Mouse (Mus musculus) heart, adult 18-20 months (tissue): Measurements from ENCODE around the gene Snca. TPM values are rescaled to one million over a fixed set of nuclear protein-coding genes. Genes with fewer than 3 reads are reported as not detected.

Experiments used
- DNase-seq, 2 experiments: peaks; one replicate each; pipeline ENCODE4 v3.0.0; 2021 to 2022; ENCODE audit warnings: mixed read lengths in 1 of 2
- long read RNA-seq, 2 experiments: library from polyadenylated mRNA; stranded (forward); transcript quantifications; one replicate each; pipeline ENCODE4 v2.0.0; 2021
- total RNA-seq, 2 experiments: library from RNA; stranded (reverse); gene quantifications; 2 replicates each; pipeline ENCODE4 v1.2.3; 2021

The Snca gene
- 10 to 100 TPM; 16.4 to 22.3 TPM for total RNA-seq
- long read RNA-seq, experiment 1, partial matches to known transcripts: 0 of 6 reads
- long read RNA-seq, experiment 1, other reads (novel, unspliced or antisense): 0 of 6 reads
- long read RNA-seq, experiment 2, partial matches to known transcripts: 0 of 3 reads
- long read RNA-seq, experiment 2, other reads (novel, unspliced or antisense): 0 of 3 reads

DNA sequence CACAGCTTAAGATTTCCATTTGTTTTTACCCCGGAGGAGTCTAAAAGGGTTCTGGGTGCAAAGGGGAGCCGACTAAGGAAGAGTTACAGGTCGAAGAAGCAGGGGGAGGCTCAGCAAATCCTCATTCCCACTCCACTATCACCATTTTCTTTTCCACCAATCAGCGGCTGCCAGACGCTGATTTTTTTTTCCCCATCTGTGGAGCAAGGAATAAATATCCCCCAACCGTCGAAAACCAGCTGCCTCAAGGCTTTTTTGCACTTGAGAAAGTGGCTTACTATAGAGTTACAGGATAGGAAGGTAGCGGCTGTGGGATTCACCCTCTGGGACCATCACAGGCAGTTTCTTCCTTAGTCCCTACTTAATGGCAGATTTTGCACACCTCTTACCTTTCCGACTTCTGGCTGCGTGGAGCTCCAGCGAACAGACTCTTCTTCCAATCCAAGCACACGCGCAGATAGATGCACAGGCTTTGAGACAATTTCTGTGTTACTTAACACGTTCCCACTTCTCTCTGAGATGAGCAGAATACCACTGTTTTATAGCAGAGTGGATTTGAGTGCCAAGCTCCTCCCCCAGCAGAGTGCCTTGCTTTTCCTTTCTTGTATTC, at the start of gene Snca:
TSS of gene Snca (minus strand) at position 574 of the 610 bp plus-strand sequence.
- DNase-seq: no peak

GRCm38 (mm10) chr6:60870126-60870525, 40.5 kb upstream of the Snca start:
- no peak for DNase-seq

DNA sequence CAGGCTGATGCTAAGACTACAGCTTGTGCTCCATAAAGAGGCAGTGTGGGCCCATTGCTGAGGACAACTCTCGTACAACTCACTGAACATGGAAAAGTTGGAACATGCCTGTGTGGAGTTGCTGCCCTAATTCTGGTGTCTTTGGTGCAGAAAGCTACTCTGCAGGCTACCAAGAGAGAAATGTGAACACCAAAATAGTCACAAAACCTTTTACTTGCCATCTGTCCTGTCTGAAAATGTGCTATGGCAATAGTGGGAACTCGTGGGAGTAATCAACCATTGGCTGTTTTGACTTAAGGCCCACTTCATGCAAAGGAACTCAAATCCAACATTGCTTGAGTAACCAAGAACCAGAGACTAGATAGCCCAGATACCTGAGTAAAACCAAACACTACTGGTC, 26.9 kb upstream of the Snca start:
- no peak for DNase-seq

- DNase-seq: no peak
Measured at GRCm38 (mm10) chr6:60851690-60852089, 22.0 kb upstream of the Snca start.

- peak in 1 of 2 experiments; percentile 2 for DNase-seq
Measured at GRCm38 (mm10) chr6:60828429-60829264, 1.0 kb downstream of the Snca start.

GRCm38 (mm10) chr6:60828047-60828428, 1.6 kb downstream of the Snca start:
- no peak for DNase-seq

- no peak for DNase-seq
Measured at GRCm38 (mm10) chr6:60827290-60827689, 2.4 kb downstream of the Snca start.

DNA sequence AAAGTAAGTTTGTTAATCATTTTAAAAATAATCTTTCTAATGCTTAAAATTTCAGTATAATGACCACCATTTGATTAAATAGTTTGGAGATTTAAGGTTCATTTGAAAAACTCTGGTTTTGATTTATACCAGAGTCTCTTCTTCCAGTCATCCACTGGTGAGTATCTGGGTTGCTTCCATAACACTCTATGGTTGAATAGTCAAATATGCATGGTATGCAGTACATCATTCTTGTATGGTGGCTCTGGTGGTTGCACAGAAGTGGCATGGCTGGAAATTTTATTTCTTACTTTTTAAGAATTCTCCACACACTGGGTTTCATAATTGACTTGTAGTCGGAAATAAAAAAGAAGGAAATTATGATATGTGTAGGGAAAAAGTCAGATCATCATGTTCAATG, 10.4 kb downstream of the Snca start:
- DNase-seq: no peak

DNA sequence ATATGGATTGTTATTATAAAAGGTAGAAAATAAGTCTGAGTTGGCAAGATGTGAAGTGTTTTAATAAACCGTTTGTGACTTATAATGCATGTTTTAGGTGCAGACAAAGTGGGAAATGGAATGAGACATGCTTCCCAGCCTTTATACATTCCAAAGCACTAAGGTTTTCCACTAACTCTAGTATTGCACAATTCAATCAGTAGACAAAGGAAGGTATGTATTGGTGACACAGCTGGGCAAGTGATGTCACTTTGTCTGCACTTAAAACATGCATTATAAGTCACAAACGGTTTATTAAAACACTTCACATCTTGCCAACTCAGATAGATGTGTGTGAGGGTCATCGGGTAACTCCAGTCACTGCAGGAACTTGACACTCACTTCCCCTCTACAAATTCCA, 16.1 kb downstream of the Snca start:
- DNase-seq: no peak

- no peak for DNase-seq
Measured at GRCm38 (mm10) chr6:60798266-60798665, 31.4 kb downstream of the Snca start.

- no peak for DNase-seq
Measured at GRCm38 (mm10) chr6:60793659-60794365, 35.8 kb downstream of the Snca start.

GRCm38 (mm10) chr6:60786955-60787354, 42.7 kb downstream of the Snca start:
- DNase-seq: no peak

- DNase-seq: no peak
Measured at GRCm38 (mm10) chr6:60771899-60772298, 57.8 kb downstream of the Snca start.

DNA sequence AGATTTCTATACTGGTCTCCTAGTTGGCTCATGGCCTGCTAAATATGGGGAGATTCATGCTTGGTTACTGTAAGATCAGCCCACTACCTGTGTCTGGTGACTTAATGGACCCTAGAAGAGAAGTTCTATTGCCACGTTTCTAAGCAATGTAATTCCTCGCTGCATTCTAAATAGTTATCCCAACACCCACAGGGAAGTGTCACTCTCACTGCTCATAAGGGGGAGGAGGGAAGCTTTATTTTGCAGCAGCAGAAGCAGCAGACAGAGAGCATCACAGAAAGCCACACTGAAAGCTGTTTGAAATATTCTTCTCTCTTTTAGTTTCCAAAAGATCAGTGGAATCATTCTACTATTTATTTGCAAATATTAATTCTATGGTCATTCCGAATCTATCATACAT, 64.0 kb downstream of the Snca start:
- DNase-seq: no peak

GRCm38 (mm10) chr6:60762864-60763263, 66.8 kb downstream of the Snca start:
- no peak for DNase-seq

- no peak for DNase-seq
Measured at GRCm38 (mm10) chr6:60761710-60762109, 67.9 kb downstream of the Snca start.

- no peak for DNase-seq
Measured at GRCm38 (mm10) chr6:60754975-60755374, 74.7 kb downstream of the Snca start.

- no peak for DNase-seq
Measured at GRCm38 (mm10) chr6:60745965-60746364, 83.7 kb downstream of the Snca start.

DNA sequence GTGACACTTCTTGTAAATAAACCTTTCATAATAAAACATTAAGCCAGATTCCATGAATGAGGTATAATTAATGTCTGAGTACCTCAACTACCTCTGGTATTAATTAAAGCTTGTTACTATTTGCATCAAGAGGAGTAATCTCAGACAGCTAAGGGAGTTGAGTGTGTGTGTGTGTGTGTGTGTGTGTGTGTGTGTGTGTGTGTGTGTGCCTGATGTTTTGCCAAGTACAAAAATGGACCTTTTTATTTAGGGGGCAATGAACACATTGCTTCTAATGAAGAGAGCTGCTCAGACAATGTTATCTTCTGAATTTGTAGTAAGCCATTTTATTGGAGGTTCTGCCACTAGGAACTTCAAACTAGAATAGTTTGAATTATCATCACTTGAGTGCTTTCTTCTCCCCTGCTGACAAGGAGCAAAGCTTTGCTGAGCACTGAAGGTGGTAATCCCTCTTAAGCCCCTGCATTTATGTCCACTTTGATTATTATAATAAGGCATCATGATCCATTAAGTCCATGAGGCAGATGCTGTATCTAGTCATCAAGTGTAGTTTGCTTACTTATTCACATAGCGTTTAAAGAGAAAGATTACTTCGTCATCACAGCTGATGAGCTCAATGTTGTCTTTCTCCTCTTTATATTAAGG, 88.1 kb downstream of the Snca start:
- no peak for DNase-seq

DNA sequence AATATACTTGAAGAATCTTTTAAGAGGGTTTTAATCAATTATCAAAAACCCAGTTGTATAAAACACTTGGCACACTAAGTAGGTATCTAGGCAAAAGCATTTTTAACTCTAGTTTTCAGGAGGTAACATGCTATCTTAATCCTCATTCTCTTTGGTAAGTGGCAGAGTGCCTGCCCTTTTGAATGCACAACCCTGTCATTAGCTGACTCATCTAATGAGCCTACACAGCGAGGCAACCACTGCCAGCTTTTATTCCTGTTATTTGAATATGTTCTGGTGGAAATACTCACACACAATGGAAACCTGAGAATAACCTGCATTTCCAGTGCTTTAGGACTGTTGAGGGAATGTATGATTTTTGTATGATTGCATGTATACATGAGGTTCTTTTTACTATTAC, 89.9 kb downstream of the Snca start:
- DNase-seq: no peak

- no peak for DNase-seq
Measured at GRCm38 (mm10) chr6:60731164-60731563, 98.5 kb downstream of the Snca start.

- no peak for DNase-seq
Measured at GRCm38 (mm10) chr6:60724110-60724829, 105.4 kb downstream of the Snca start.
